Mouse (Mus musculus) inflammation-experienced regulatory T-cells, adult 16 weeks (primary cell): ENCODE measurements around the gene Olfr55. TPM values are rescaled to one million over a fixed set of nuclear protein-coding genes. Genes with fewer than 3 reads are reported as not detected.

Experiments used
- polyA plus RNA-seq: library from polyadenylated mRNA; unstranded; fragments of 100-300 nt; shearing (Covaris generic); gene quantifications from one replicate; pipeline ENCODE4 v1.2.1, GENCODE M21; 2017

Olfr55 gene
- polyA plus RNA-seq = not detected

DNA sequence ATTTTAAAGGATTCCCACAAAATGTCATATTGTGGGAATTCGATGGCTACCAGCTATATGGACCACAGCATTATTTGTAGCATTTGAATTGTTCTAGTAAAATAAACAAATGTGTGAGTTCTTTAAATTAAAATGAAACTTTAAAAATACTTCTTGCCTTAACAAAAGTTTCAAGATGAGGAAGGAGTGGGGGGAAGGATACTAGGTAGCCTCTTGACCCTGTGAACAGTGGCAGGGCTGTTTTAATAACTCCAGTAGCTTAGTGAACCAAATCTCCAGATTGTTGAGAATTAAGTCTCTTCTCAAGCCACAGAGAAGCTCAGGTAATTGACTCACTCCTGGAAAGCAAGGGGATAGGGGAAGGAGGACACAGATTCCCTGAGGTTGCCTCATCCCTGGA is at the start of gene Olfr55:
Gene Olfr55 (plus strand): TSS at position 301 of the 400 bp plus-strand sequence.

DNA sequence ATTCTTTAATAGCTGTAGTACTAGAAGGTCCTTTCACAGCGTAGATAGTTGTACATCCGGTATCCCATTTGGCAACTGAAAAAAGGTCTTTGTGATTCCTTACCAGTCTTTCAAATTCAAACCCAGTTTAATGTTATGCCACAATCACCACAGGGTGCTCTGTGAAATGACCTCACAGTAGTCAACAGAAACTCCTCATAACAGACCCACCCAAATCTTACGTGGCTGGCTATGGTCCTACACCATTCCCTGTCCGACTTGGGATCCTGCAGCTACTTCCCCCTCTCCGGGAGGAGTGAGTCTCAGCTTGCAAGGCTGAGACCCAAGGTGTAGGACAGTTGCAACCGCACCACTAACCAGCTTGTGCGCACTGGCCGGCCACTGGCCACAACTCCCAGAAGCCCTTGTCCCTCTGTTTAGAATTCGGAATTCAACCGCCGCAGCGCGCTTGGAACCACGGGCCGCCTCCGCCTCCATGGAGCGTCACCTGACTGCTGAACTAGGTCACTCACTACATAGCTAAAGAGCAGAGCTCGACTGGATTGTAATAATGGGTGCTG is 28.9 kb upstream of the Olfr55 start, which contains the start of gene Morc2b:
Gene Morc2b (minus strand): TSS at position 423 of the 560 bp plus-strand sequence.

DNA sequence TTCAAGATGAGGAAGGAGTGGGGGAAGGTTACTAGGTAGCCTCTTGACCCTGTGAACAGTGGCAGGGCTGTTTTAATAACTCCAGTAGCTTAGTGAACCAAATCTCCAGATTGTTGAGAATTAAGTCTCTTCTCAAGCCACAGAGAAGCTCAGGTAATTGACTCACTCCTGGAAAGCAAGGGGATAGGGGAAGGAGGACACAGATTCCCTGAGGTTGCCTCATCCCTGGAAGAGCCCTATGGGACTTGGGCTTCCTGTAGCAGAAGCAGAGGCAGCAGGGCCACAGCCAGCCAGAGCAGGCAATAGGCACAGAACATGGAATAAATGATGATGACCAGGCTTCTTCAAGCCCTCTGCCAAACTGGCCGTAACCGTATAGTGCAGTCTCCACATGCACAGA is 22.8 kb downstream of the Olfr55 start, which contains the start of gene Olfr239:
Gene Olfr239 (plus strand): TSS at position 301 of the 400 bp plus-strand sequence.

DNA sequence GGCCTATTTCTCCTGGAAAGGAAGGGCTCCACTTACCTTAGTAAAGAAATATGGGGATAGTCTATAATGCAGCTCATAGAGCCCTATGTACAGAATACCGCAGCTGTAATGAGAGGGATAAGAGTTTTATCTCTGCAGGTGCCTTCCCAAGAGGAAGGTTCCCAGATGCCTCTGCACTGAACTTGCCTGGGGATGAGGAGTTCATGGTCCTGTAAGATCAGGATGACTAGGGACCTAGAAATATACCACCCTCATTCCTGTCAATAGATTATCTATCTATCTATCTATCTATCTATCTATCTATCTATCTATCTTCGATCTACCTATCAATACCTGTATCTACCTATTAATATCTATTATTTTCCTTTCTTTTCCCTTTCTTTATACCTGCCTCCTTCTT is 53.3 kb downstream of the Olfr55 start, which contains the start of gene Olfr1564:
Gene Olfr1564 (minus strand): TSS at position 101 of the 400 bp plus-strand sequence.

Other genes starting within 250 kb of the Olfr55 start
- 61.2 TPM for gene Cyp4f13, start 221.0 kb upstream of the Olfr55 start, polyA plus RNA-seq
- gene Zfp472, start 202.6 kb upstream of the Olfr55 start, polyA plus RNA-seq = 26.4 TPM
- 19.0 TPM for gene Zfp952, start 175.3 kb upstream of the Olfr55 start, polyA plus RNA-seq
- 11.1 TPM for gene Zfp763, start 135.0 kb upstream of the Olfr55 start, polyA plus RNA-seq
- not detected for gene 4921501E09Rik, start 100.4 kb upstream of the Olfr55 start, polyA plus RNA-seq
- gene Zfp563, start 79.1 kb upstream of the Olfr55 start, polyA plus RNA-seq = 7.5 TPM
- not detected for gene Morc2b, start 28.8 kb upstream of the Olfr55 start, polyA plus RNA-seq
- gene Olfr239, start 22.9 kb downstream of the Olfr55 start, polyA plus RNA-seq = not detected
- not detected for gene Olfr1564, start 53.2 kb downstream of the Olfr55 start, polyA plus RNA-seq
- gene Zfp955a, start 86.7 kb downstream of the Olfr55 start, polyA plus RNA-seq = 22.5 TPM
- not detected for gene Olfr63, start 96.2 kb downstream of the Olfr55 start, polyA plus RNA-seq
- 18.0 TPM for gene Zfp955b, start 121.1 kb downstream of the Olfr55 start, polyA plus RNA-seq
- gene Zfp81, start 190.4 kb downstream of the Olfr55 start, polyA plus RNA-seq = 10.5 TPM
- 7.8 TPM for gene Zfp101, start 226.2 kb downstream of the Olfr55 start, polyA plus RNA-seq